Mouse (Mus musculus): Measurements from ENCODE around the gene Npw. TPM values are rescaled to one million over a fixed set of nuclear protein-coding genes. Genes with fewer than 3 reads are reported as not detected.

Npw gene
- total and polyA plus RNA-seq, 2 experiments from 2014 or later = 0.64 TPM; not detected in 1

GRCm38 (mm10) chr17:24642791-24643343, 15.4 kb downstream of the Npw start:
- no peaks in the 10 kb centered on the region for H3K27me3 ChIP-seq (ENCODE audit: insufficient read depth, low read length)
- DNase-seq (no peak), ATAC-seq (no peak)
- H3K9me3 ChIP-seq (ENCODE audit: low read length) = no peaks in the 10 kb centered on the region
- 77% methylated on average over 6 of the region's 6 CpGs for WGBS
- H3K4me1 ChIP-seq (ENCODE audit: insufficient read depth) = no peaks in the 10 kb centered on the region
- TF ChIP-seq CTCF (IDR thresholded peaks at IDR 0.05; ENCODE audit: low read depth) = no peak
- no peak overlapping the region for H3K4me3 ChIP-seq (ENCODE audit: low read depth, low read length)
- H3K9ac ChIP-seq = no peak overlapping the region
- peaks cover 19% of the 10 kb centered on the region for H3K36me3 ChIP-seq (ENCODE audit: insufficient read depth)
- no peak overlapping the region for H3K27ac ChIP-seq (ENCODE audit: low read depth, low read length)
- H3K4me2 ChIP-seq (ENCODE audit: low read depth) = no peak overlapping the region

GRCm38 (mm10) chr17:24641944-24642343, 16.3 kb downstream of the Npw start:
- peaks cover 19% of the 10 kb centered on the region for H3K36me3 ChIP-seq (ENCODE audit: insufficient read depth)
- no peak for TF ChIP-seq CTCF (IDR thresholded peaks at IDR 0.05; ENCODE audit: low read depth)
- H3K27ac ChIP-seq (ENCODE audit: low read depth, low read length) = no peak overlapping the region
- H3K27me3 ChIP-seq (ENCODE audit: insufficient read depth, low read length) = no peaks in the 10 kb centered on the region
- no peaks in the 10 kb centered on the region for H3K9me3 ChIP-seq (ENCODE audit: low read length)
- no peak overlapping the region for H3K4me3 ChIP-seq (ENCODE audit: low read depth, low read length)
- DNase-seq (no peak), ATAC-seq (no peak)
- no peaks in the 10 kb centered on the region for H3K4me1 ChIP-seq (ENCODE audit: insufficient read depth)
- H3K4me2 ChIP-seq (ENCODE audit: low read depth) = no peak overlapping the region
- H3K9ac ChIP-seq = no peak overlapping the region
- 91% methylated on average over 14 of the region's 14 CpGs for WGBS

GRCm38 (mm10) chr17:24640581-24640980, 17.7 kb downstream of the Npw start:
- TF ChIP-seq CTCF (IDR thresholded peaks at IDR 0.05; ENCODE audit: low read depth) = no peak
- no peak overlapping the region for H3K4me2 ChIP-seq (ENCODE audit: low read depth)
- no peaks in the 10 kb centered on the region for H3K27me3 ChIP-seq (ENCODE audit: insufficient read depth, low read length)
- no peak overlapping the region for H3K27ac ChIP-seq (ENCODE audit: low read depth, low read length)
- WGBS = 93% methylated on average over 15 of the region's 15 CpGs
- peaks cover 19% of the 10 kb centered on the region for H3K36me3 ChIP-seq (ENCODE audit: insufficient read depth)
- no peak overlapping the region for H3K4me3 ChIP-seq (ENCODE audit: low read depth, low read length)
- no peak for ATAC-seq
- no peaks in the 10 kb centered on the region for H3K4me1 ChIP-seq (ENCODE audit: insufficient read depth)
- DNase-seq = no peak
- no peak overlapping the region for H3K9ac ChIP-seq
- no peaks in the 10 kb centered on the region for H3K9me3 ChIP-seq (ENCODE audit: low read length)

GRCm38 (mm10) chr17:24640119-24640518, 18.1 kb downstream of the Npw start:
- Histone ChIP-seq H3K9me3 (ENCODE audit: low read length) (no peaks in the 10 kb centered on the region), H3K9ac (no peak overlapping the region), H3K27me3 (ENCODE audit: insufficient read depth, low read length) (no peaks in the 10 kb centered on the region), H3K4me2 (ENCODE audit: low read depth) (no peak overlapping the region), H3K36me3 (ENCODE audit: insufficient read depth) (peaks cover 19% of the 10 kb centered on the region), H3K4me1 (ENCODE audit: insufficient read depth) (no peaks in the 10 kb centered on the region), H3K4me3 (ENCODE audit: low read depth, low read length) (no peak overlapping the region), H3K27ac (ENCODE audit: low read depth, low read length) (no peak overlapping the region)
- DNase-seq (no peak), ATAC-seq (no peak)
- 89% methylated on average over 7 of the region's 7 CpGs for WGBS
- no peak for TF ChIP-seq CTCF (IDR thresholded peaks at IDR 0.05; ENCODE audit: low read depth)

GRCm38 (mm10) chr17:24639571-24639988, 18.7 kb downstream of the Npw start:
- ATAC-seq (no peak), DNase-seq (no peak)
- Histone ChIP-seq H3K4me2 (ENCODE audit: low read depth) (no peak overlapping the region), H3K4me3 (ENCODE audit: low read depth, low read length) (no peak overlapping the region), H3K9ac (no peak overlapping the region), H3K36me3 (ENCODE audit: insufficient read depth) (peaks cover 19% of the 10 kb centered on the region), H3K9me3 (ENCODE audit: low read length) (no peaks in the 10 kb centered on the region), H3K27me3 (ENCODE audit: insufficient read depth, low read length) (no peaks in the 10 kb centered on the region), H3K27ac (ENCODE audit: low read depth, low read length) (no peak overlapping the region), H3K4me1 (ENCODE audit: insufficient read depth) (no peaks in the 10 kb centered on the region)
- WGBS = 81% methylated on average over 5 of the region's 5 CpGs
- TF ChIP-seq CTCF (IDR thresholded peaks at IDR 0.05; ENCODE audit: low read depth) = no peak

- WGBS = 75% methylated on average over 9 of the region's 9 CpGs
- no peaks in the 10 kb centered on the region for H3K27me3 ChIP-seq (ENCODE audit: insufficient read depth, low read length)
- no peak for TF ChIP-seq CTCF (IDR thresholded peaks at IDR 0.05; ENCODE audit: low read depth)
- H3K4me2 ChIP-seq (ENCODE audit: low read depth) = no peak overlapping the region
- no peak overlapping the region for H3K27ac ChIP-seq (ENCODE audit: low read depth, low read length)
- no peaks in the 10 kb centered on the region for H3K9me3 ChIP-seq (ENCODE audit: low read length)
- DNase-seq = no peak
- no peaks in the 10 kb centered on the region for H3K4me1 ChIP-seq (ENCODE audit: insufficient read depth)
- H3K36me3 ChIP-seq (ENCODE audit: insufficient read depth) = peaks cover 19% of the 10 kb centered on the region
- H3K9ac ChIP-seq = no peak overlapping the region
- H3K4me3 ChIP-seq (ENCODE audit: low read depth, low read length) = no peak overlapping the region
- ATAC-seq = no peak
These were observed 19.4 kb downstream of the Npw start for GRCm38 (mm10) chr17:24638840-24639239.

- Histone ChIP-seq H3K9me3 (ENCODE audit: low read length) (no peaks in the 10 kb centered on the region), H3K9ac (no peak overlapping the region), H3K4me3 (ENCODE audit: low read depth, low read length) (no peak overlapping the region), H3K4me1 (ENCODE audit: insufficient read depth) (no peaks in the 10 kb centered on the region; the same call in 1 of the 2 replicates), H3K27me3 (ENCODE audit: insufficient read depth, low read length) (no peaks in the 10 kb centered on the region), H3K4me2 (ENCODE audit: low read depth) (no peak overlapping the region), H3K27ac (ENCODE audit: low read depth, low read length) (no peak overlapping the region), H3K36me3 (ENCODE audit: insufficient read depth) (peaks cover 19% of the 10 kb centered on the region)
- no peak for TF ChIP-seq CTCF (IDR thresholded peaks at IDR 0.05; ENCODE audit: low read depth)
- ATAC-seq (no peak), DNase-seq (no peak)
- WGBS = 88% methylated on average over 4 of the region's 4 CpGs
These were observed 20.0 kb downstream of the Npw start for GRCm38 (mm10) chr17:24638214-24638613.

All from forebrain, postnatal 0 days (tissue).